Comparison of ENCODE assay signal across 19 mouse cellular contexts in the genomic region with DNA sequence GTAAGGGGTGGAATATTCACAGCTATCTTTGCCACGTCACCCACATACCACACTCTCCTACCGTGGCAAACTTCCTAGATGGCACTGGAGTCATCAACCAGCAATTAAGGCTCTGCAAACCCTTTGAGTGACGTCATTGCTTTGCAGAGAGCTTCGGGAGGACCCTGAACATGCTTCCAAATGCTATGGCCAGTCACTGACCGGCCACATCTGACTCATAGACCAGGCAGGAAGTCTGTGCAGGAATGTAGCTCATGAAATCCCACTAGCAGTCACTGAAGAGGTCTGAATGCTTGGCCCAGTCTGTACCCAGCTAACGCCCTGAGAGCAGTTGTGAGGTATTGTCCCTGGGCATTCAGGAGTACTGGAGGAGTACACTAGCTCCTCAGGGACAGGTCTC.
DNase-seq lines count a peak whose midpoint lies in the region; ATAC-seq and TF ChIP-seq lines count a peak whose summit lies in the region.
"Had no signal": no experiment of that assay in that cellular context is flagged by ENCODE, and none has a peak within 500 bp of the region (broad histone marks: within the 10 kb centered on the region; RNA-seq: fewer than 3 reads in every experiment).

No protein-coding gene starts in this region.

- H3K4me1 ChIP-seq in kidney, postnatal 0 days (replicated peaks; ENCODE audit: insufficient read depth, low read length), result no peaks in the 10 kb centered on the region
- H3K4me1 ChIP-seq in embryonic fibroblast, embryonic 13.5 days (ENCODE audit: control insufficient read depth, insufficient read depth, low read length), result peaks cover 6% of the 10 kb centered on the region
- H3K4me1 ChIP-seq in hindbrain, postnatal 0 days (ENCODE audit: insufficient read depth, low read length), result peaks cover 4% of the 10 kb centered on the region
- H3K4me1 ChIP-seq: embryonic facial prominence, embryonic 12.5 days; heart, embryonic 12.5 days; intestine, embryonic 15.5 days had no signal

- no peak overlapping the region for H3K4me2 ChIP-seq in kidney, postnatal 0 days (ENCODE audit: low read length)
- H3K4me2 ChIP-seq in hindbrain, postnatal 0 days (ENCODE audit: low read depth, low read length), result no peak overlapping the region
- H3K4me2 ChIP-seq: embryonic facial prominence, embryonic 12.5 days; forebrain, embryonic 13.5 days; heart, embryonic 12.5 days; hindbrain, embryonic 13.5 days; intestine, embryonic 15.5 days had no signal

- H3K4me3 ChIP-seq in kidney, postnatal 0 days (replicated peaks; ENCODE audit: low read depth, low read length), result no peak overlapping the region
- H3K4me3 ChIP-seq in embryonic fibroblast, embryonic 13.5 days (ENCODE audit: insufficient read depth, low read length), result no peak overlapping the region
- H3K4me3 ChIP-seq in hindbrain, postnatal 0 days (ENCODE audit: low read length), result no peak overlapping the region
- H3K4me3 ChIP-seq: embryonic facial prominence, embryonic 12.5 days; forebrain, embryonic 13.5 days; heart, embryonic 12.5 days; hindbrain, embryonic 13.5 days; intestine, embryonic 15.5 days had no signal

- no peak overlapping the region for H3K27ac ChIP-seq in kidney, postnatal 0 days
- H3K27ac ChIP-seq in embryonic fibroblast, embryonic 13.5 days (ENCODE audit: insufficient read depth, low read length), result peak overlapping the region; percentile 0; the same call in 1 of the 2 replicates
- H3K27ac ChIP-seq in hindbrain, postnatal 0 days, result no peak overlapping the region
- H3K27ac ChIP-seq: embryonic facial prominence, embryonic 12.5 days; forebrain, embryonic 13.5 days; hindbrain, embryonic 13.5 days; intestine, embryonic 15.5 days had no signal

- peak; percentile 8 for DNase-seq in kidney, postnatal 0 days (ENCODE audit: low spot score)
- DNase-seq in kidney, postnatal 10 days, result no peak
- peak; percentile 50 for DNase-seq in 3134 (ENCODE audit: extremely low read depth, insufficient read length, low spot score)
- DNase-seq in 416B (ENCODE audit: low read depth), result peak; percentile 9
- DNase-seq in hindbrain, postnatal 0 days (ENCODE audit: low spot score), result no peak
- no peak for DNase-seq in urinary bladder, postnatal 10 days (ENCODE audit: low spot score)
- DNase-seq: adrenal gland, adult 8-10 months; adrenal gland, postnatal 36 days; cerebellum, adult 11 months; cerebellum, adult 8-10 months; cerebellum, postnatal 14 days; forebrain, postnatal 0 days; gastrocnemius, postnatal 14 days had no signal

- no peaks in the 10 kb centered on the region for H3K36me3 ChIP-seq in kidney, postnatal 0 days (ENCODE audit: insufficient read depth, low read length)
- no peaks in the 10 kb centered on the region for H3K36me3 ChIP-seq in hindbrain, postnatal 0 days (ENCODE audit: insufficient read depth, low read length)
- H3K36me3 ChIP-seq: embryonic facial prominence, embryonic 12.5 days; heart, embryonic 12.5 days; hindbrain, embryonic 13.5 days; intestine, embryonic 15.5 days had no signal

- no peak overlapping the region for H3K9ac ChIP-seq in kidney, postnatal 0 days (ENCODE audit: low read depth, low read length)
- no peak overlapping the region for H3K9ac ChIP-seq in hindbrain, postnatal 0 days (replicated peaks; ENCODE audit: low read length)
- H3K9ac ChIP-seq: embryonic facial prominence, embryonic 12.5 days; forebrain, embryonic 13.5 days; forebrain, postnatal 0 days; heart, embryonic 12.5 days; hindbrain, embryonic 13.5 days; intestine, embryonic 15.5 days had no signal

- ATAC-seq in kidney, postnatal 0 days (replicated peaks; ENCODE audit: low FRiP score, low read depth), result no peak
- ATAC-seq in hindbrain, postnatal 0 days, result no peak
- ATAC-seq: forebrain, embryonic 13.5 days; forebrain, postnatal 0 days; intestine, embryonic 15.5 days had no signal

- no peaks in the 10 kb centered on the region for H3K27me3 ChIP-seq in kidney, postnatal 0 days (ENCODE audit: insufficient read depth, low read length)
- no peaks in the 10 kb centered on the region for H3K27me3 ChIP-seq in hindbrain, postnatal 0 days (ENCODE audit: insufficient read depth, low read length)
- H3K27me3 ChIP-seq: embryonic facial prominence, embryonic 12.5 days; forebrain, embryonic 13.5 days; heart, embryonic 12.5 days; hindbrain, embryonic 13.5 days; intestine, embryonic 15.5 days had no signal

- no peaks in the 10 kb centered on the region for H3K9me3 ChIP-seq in kidney, postnatal 0 days (replicated peaks; ENCODE audit: low read length)
- no peaks in the 10 kb centered on the region for H3K9me3 ChIP-seq in hindbrain, postnatal 0 days (ENCODE audit: low read length)
- H3K9me3 ChIP-seq: embryonic facial prominence, embryonic 12.5 days; forebrain, embryonic 13.5 days; hindbrain, embryonic 13.5 days; intestine, embryonic 15.5 days had no signal

- TF ChIP-seq CTCF in kidney, postnatal 0 days (IDR thresholded peaks at IDR 0.05; ENCODE audit: low read depth), result no peak
- no peak for TF ChIP-seq CTCF in embryonic fibroblast, embryonic 13.5 days (IDR thresholded peaks at IDR 0.05; ENCODE audit: borderline replicate concordance, insufficient read depth, low read length)
- no peak for TF ChIP-seq CTCF in hindbrain, postnatal 0 days (IDR thresholded peaks at IDR 0.05; ENCODE audit: low read depth)

- WGBS in kidney, postnatal 0 days, result 67% methylated on average over 6 of the region's 6 CpGs
- 78% methylated on average over 6 of the region's 6 CpGs for WGBS in hindbrain, postnatal 0 days

- TF ChIP-seq POLR2A in embryonic fibroblast, embryonic 13.5 days (IDR thresholded peaks at IDR 0.05; ENCODE audit: low read depth, low read length), result no peak

Comparison
In these comparisons a context has a peak if more than half of its experiments do, and no peak if none do; other contexts are left out.
1. DNase-seq: peak in kidney, postnatal 0 days (single experiment), 3134 (single experiment) and 416B (single experiment); none in kidney, postnatal 10 days (single experiment), hindbrain, postnatal 0 days (single experiment) and urinary bladder, postnatal 10 days (single experiment).